Mouse (Mus musculus) E14TG2a.4 (cell line): ENCODE data around the gene Ldlrap1.

Experiments
- CTCF ChIP-seq: conservative IDR thresholded peaks from 2 replicates; pipeline ENCODE4 v1.5.1; 2014; ENCODE audit warnings: low read length
- NANOG ChIP-seq: IDR thresholded peaks from 2 replicates; pipeline ENCODE4 v1.6.1; 2014; ENCODE audit warnings: borderline replicate concordance, low read length, mixed read lengths
- POU5F1 ChIP-seq: IDR thresholded peaks from 2 replicates; pipeline ENCODE4 v1.6.1; 2014; ENCODE audit warnings: low read length, borderline replicate concordance

GRCm38 (mm10) chr4:134767426-134768225, at the start of gene Ldlrap1:
- TF ChIP-seq CTCF (no peak), NANOG (no peak), POU5F1 (no peak)
